Mouse (Mus musculus): ENCODE data around the gene Gpatch3. TPM values are rescaled to one million over a fixed set of nuclear protein-coding genes. Genes with fewer than 3 reads are reported as not detected.
A peak's percentile ranks its signal among the peaks of the same experiment; 100 is the strongest.

Gpatch3 gene
- total RNA-seq, 4 experiments from 2014 or later, result 7.5 to 9.8 (median 8.8) TPM

DNA sequence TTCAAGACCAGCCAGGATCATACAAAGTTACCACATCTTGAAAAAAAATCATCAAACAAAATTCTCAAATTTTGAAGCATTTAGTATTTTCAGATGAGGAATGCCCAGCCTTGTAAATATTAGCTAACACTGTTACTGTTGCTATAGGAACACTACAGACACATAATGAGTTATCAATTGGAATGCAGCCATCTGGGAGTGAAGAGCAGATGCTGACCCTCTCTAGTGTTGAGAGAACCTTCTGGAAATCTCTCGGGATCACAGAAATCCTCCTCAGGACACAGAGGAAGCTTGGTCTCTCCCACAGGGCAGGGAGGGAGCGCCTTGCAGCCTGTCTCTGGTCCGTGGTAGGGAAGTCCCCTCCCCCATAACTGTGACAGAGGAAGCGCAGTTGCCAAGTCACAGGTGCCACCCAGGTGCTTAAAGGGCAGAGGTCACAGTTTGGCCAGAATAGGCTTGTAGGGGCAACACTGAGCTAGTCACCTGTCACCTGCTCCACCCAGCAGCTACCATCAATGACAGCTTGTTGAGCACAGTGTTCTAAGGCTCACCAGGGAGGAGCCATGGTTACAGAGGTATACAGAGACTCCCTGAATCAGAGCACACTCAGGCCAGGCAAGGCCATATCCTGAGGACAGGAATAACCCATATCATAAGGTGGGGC, 45.1 kb downstream of the Gpatch3 start:
- no peak for DNase-seq (ENCODE audit: low spot score in 2 of 2)

DNA sequence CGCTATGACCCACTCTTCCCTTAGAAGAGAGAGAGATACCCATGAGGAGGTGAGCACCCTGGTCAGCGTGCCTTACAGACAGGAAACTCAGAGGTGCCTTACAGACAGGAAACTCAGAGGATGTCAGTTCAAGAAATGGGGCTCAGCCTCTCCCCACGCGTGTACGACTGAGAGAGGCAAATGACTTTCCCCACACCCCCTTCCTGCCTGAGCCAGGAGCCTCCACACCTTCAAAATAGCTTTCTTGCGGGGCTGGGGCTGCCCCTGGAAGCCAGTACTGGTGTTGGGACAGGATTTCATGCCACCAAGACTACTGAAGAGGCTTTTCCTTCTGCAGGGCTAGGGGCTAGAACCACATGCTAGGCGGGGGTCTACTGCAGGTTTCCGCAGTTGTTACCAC, 46.1 kb downstream of the Gpatch3 start:
- no peak for DNase-seq (ENCODE audit: low spot score in 2 of 2)

DNA sequence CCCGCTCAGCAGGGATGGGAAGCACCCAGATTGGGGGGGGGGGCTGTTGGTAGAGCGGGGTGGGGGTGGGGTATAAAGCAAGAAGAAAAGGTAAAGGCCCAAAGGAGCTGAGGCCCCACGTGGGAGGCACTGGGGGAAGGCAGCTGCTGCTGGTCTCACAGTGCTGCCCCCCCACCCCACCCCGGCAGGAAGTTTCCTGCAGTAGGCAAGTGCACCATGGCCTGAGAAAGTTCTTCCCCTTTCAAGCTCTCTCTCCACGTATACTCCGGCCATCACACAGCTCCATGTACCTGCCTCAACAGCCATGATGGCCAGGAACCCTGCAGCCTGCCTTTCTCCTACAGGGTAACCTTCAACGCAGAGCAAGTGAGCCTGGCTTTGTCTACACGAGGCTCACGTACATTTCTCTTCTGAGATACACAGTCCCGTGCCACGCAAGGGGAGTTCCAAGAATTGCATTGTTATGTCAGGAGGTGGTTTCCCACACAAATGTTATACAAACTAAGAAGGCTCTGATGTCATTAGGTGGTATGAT, 47.7 kb downstream of the Gpatch3 start:
- DNase-seq (ENCODE audit: low spot score in 2 of 2), result no peak

DNA sequence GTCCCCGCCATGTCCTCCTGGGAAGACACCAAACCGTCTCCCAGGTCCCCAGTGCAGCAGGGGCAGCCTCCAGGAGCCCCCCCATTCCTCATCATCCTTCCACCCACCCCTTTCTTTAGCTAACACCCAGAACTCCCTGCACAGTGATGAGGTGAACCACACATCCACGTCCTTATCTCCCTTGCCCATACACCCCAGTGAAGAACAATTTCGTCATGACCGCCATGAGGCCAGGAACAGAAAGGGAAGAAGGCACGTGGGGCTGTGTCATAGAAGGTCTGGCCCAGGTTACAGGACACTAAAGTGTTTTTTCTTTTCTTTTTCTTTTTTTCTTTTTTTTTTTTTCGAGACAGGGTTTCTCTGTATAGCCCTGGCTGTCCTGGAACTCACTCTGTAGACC, 50.3 kb downstream of the Gpatch3 start:
- no peak for DNase-seq (ENCODE audit: low spot score in 2 of 2)

DNA sequence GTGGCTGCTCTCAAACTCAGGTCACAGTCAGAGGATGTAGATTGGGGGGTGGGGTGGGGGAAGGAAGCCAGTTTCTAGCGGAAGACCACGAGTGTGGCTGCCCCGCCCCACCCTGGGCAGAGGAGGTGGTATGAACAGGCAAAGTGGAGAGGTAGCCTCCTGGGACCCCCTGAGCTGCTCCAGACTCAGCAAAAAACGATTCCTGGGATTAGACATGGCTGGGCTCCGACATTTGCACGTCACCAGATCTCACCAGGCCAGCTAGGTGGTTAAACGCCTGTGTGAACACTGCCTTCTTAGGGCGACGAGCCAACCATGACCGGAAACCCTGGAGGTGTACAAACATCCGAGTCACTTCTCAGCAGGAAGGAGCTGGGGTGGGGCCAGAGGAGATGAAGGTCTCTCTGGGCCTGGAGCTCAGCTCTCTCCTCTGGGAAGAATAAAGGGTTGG, 51.1 kb downstream of the Gpatch3 start:
- no peak for DNase-seq (ENCODE audit: low spot score in 2 of 2)

DNA sequence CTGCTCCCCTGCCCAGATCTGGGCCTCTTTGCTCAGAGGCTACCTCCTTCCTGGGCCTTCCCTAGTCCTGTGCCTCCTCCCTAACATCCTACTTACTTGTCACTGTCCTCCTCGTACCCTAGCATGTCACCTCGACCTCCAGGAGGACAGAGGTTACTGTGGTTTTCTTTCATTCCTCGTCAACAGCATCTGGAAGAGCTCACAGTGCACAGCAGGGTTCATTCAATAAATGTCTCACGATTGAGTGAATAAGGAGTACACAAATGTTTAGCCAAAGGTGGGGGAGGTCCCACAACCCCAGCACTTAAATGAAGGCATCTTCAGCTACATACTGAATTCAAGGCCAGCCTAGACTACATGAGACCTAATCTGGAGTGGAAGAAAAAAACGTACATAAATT, 51.7 kb downstream of the Gpatch3 start:
- DNase-seq (ENCODE audit: low spot score in 2 of 2), result no peak

DNA sequence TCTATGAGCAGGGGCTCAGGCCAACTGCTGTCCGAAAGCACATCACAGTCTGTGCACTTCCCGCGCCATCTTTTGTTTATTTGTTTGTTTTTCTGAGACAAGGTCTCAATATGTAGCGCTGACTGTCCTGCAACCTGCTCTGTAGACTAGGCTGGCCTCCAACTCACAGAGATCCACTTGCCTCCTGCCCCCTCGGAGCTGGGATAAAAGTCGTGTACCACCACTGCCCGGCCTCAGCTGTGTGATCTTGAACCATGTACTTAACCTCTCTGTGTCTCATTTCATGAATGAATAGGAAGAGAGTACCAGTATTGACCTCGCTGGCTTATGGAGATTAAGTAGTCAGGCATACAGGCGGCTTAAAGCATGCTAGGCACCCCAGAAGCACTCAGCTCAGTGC, 52.1 kb downstream of the Gpatch3 start:
- DNase-seq (ENCODE audit: low spot score in 2 of 2), result no peak

DNA sequence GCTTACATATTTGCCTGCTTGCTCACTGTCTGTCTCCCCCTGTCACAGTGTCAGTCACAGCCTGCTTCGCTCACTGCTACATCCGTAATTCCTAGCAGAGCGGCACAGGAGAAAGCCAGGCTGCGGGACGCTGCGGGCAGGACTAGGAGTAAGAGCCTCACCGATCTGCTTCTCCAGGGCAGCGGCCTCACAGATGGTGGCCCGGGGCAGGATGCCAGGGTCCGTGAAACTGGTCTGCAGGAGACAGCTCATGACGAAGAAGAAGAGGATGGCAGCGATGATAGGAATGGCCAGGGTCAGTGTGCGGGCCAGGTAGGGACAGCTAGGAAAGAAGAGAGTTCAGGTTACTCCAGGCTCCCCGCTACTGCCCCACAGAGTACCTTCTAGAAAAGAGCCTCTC, 52.5 kb downstream of the Gpatch3 start:
- DNase-seq (ENCODE audit: low spot score in 2 of 2), result no peak

DNA sequence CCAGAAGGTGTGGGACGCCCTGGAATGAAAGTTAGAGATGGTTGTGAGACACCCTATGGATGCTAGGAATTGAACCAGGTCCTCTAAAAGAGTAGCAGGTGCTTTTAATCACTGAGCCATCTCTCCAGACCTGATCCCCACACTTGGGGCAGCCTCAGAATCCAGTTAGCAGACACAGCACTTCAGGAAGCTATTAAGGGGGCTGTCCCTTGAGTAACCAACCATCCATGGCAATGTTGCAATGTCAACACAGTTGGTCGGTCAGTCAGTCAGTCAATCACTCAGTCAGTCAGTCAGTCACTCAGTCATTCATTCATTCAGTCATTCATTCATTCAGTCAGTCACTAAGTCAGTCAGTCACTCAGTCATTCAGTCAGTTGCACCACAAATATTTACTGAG, 54.0 kb downstream of the Gpatch3 start:
- no peak for DNase-seq (ENCODE audit: low spot score in 2 of 2)

DNA sequence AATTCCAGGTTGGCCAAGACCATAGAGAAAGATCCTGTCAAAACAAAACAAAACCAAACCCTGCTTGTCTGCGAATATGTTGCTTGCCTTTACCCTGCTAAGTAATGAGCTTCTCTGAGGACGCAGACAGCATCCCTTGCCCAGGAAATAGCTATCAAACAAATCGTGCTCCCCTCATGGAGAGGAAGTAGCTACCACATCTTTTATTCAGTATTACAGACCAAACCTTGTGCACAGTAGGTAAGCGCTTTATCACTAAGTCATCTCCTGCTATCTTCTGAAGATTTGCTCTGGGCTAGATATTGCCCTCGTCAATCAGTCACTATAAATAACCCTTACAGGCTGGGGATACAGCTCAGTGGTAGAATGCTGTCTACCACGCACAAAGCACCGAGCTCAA, 54.6 kb downstream of the Gpatch3 start:
- no peak for DNase-seq (ENCODE audit: low spot score in 2 of 2)

DNA sequence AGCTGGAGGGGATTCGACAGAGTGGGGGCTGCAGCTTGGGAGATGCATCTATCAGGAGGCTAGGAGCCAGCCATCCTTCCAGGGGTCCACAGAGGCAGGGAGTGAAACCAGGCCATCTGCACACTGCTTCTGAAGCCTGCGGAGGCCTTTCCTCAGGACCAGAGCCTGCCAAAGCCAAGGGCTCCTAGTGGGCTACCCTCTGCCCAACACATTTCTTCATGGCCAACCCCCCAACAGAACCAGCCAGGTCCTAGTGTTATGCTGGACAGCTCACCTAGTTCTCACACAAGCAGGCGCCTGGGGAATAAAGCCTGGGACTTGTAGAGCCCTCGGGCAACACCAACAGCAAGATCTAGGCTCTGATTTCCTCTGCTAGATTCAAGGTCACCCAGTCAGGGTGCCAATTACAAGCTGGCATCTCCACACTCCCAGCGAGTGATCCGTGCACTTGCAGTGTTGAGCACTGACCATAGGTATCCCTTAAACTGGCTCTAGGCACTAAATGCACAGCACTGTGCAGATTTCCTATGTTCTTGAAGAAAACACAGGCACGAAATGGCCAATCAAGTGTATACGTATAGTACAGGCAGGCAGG, 55.9 kb downstream of the Gpatch3 start:
- DNase-seq (ENCODE audit: low spot score in 2 of 2), result no peak

DNA sequence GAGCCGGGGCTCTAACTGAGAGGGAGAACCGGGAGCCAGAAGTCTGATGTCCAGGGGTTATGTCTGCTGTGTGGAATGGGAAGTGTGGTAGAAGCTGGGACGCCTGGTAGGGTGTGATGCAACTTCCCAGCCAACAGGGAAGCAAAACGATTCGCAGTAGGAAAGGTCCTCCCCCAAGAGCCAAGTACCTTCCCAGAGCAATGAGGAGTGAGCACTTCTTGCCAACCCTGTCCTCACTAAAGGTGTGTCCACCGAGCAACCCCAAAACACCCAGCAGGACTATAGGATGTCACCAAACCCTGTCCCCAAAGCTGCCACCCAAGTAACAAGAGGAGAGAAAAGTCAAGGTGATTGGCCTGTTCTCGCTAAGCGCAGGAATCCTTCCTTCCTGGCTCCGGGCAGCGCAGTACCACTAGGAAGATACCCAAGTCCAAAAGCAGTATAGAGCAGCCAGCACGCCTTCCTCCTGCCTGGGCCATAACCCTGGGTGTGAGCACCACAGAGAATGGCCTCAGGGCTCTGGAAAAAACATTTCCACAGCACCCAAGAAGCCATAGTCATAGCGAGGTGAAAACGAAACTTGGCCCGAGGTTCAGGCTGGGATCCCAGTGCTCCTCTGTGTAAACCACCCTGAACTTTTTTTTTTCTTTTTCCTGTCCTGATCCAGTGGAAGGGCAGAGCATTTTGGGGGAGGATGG, 56.7 kb downstream of the Gpatch3 start:
- DNase-seq (ENCODE audit: low spot score in 2 of 2), result no peak

DNA sequence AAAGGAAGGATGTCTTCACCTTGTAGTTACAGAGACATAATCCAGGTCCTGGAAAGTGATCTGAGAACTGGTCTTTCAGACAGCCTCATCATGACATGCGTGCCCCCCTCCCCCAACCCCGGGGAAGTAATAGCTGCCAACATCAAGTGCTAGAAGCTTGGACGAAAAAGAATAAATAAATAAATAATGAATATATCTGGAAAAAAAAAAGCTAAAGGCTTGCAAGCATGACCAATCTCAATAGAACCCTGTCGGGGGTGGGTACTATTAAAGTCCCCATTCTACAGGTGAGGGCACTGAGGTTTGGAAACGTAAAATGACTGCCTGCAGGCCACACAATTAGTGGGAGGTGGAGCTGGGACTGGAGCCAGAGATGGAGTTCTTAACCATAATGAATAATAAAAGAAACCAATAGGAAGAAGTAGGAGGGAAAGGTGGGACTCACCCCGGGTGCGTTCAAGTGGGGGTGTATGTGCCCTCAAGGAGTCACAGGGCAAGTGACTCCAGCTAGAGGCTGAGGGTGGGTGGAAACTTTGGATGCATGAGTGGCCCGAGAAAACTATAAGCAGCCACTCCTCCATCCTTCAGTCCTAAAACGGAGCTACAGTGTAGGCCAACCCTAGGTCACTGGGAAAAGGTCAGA, 57.3 kb downstream of the Gpatch3 start:
- DNase-seq (ENCODE audit: low spot score in 2 of 2), result no peak

DNA sequence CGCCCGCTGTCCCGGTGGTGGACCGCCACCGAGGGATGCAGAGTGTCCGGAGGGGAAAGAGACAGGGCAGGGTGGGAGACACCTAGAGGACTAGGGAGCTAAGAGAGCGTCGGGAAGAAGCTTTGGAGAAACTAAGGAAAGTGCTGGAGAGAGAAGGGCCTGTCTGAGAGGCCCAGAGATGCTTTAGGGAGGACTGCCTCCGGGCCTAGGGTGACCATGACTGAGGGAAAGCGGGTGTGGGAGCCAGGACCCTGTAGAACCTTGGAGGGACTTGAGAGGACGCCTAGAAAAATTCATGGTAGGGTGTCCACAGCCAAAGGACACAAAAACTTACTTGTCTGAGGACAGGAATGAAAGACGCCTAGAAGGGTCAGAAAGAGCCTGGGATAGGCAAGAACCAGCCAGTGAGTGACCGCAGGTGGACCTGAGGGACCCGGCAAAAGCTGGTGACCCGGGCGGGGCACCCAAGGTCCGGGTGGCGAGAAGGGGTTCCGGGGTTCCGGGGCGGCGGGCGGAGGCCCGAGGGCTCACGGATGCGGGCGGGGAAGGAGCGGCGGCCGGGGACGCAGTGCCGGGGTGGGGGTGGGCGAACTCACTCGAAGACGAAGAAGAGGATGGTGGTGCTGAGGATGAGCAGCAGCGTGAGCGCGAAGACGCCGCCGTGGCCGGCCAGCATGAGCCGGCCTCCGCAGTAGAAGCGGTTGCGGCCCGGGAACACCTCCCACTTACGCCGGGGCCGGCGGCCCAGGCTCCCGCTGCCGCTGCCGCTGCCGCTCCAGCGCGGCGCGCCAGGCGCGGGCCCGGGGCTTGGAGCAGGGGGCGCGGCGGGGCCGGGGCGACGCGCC, 58.2 kb downstream of the Gpatch3 start:
- DNase-seq (ENCODE audit: low spot score in 2 of 2), result no peak

DNA sequence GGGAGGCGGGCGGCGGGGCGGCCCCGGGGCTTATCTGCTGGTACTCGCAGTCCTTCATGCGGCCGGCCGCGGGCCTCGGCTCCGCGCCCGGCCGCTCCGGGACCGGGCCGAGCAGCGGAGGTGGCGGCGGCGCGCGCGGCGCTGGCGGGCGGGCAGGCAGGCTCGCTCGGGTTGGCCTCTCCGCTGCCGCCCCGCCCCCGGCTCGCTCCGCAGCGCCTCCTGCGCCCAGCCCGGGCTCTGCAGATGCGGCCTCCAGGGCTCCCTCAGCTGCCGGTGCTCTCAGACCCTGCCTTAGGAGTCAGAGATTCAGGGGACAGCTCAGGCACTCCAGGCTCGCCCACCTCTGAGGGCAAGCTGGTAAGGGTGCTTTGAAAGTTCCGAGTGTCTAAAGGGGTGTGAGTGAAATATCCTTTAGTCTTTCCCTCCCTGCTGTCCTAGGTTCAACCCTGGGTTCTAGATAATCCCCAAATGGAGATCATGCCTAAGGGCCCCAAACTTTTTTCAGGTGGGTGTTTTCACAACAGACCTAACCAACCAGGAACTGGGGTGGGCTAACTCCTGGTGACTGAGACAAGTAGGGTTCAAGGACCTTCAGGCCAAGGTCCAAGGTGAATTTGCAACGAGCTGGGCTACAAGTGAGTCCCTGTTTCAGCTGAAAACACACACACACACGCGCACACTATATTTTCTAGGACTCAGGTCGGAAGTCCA, 58.9 kb downstream of the Gpatch3 start:
- peak; percentile 54 to 79 for DNase-seq (ENCODE audit: low spot score in 2 of 2)

Small RNA genes lying within 50 kb of the gene (microRNA-seq; reads per million reads assigned to microRNA genes)
- 0 reads per million in 2 experiments for gene Gm23158

Other genes starting within 250 kb of the Gpatch3 start
- 10 to 100 TPM; 65.1 to 85.8 (median 72.2) TPM for gene Wdtc1, start 221.3 kb upstream of the Gpatch3 start, total RNA-seq (2022)
- gene Slc9a1, start 205.0 kb upstream of the Gpatch3 start, total RNA-seq (2022), result 10 to 100 TPM; 62.2 to 66.1 (median 65.1) TPM
- gene Tent5b, start 94.6 kb upstream of the Gpatch3 start, total RNA-seq (2022), result under 1 TPM in 2 of 4 experiments, not detected in 2; 0.14 to 0.31 TPM
- gene Trnp1, start 76.2 kb upstream of the Gpatch3 start, total RNA-seq (2022), result 100 to 1,000 TPM; 159 to 177 (median 165) TPM
- 1 to 10 TPM in 2 of 4 experiments, under 1 TPM in 2; 0.45 to 2.0 (median 1.2) TPM for gene Kdf1, start 55.8 kb upstream of the Gpatch3 start, total RNA-seq (2022)
- gene Nudc, start 28.7 kb upstream of the Gpatch3 start, total RNA-seq (2022), result 100 to 1,000 TPM; 120 to 138 (median 128) TPM
- gene Nr0b2, start 21.4 kb upstream of the Gpatch3 start, total RNA-seq (2022), result not detected
- 10 to 100 TPM in 2 of 4 experiments, 1 to 10 TPM in 2; 9.3 to 11.8 (median 10.3) TPM for gene Gpn2, start 9.6 kb downstream of the Gpatch3 start, total RNA-seq (2022)
- 1 to 10 TPM; 1.4 to 3.1 (median 2.1) TPM for gene Sfn, start 27.4 kb downstream of the Gpatch3 start, total RNA-seq (2022)
- 10 to 100 TPM; 30.7 to 44.0 (median 42.9) TPM for gene Zdhhc18, start 75.4 kb downstream of the Gpatch3 start, total RNA-seq (2022)
- 10 to 100 TPM in 2 of 4 experiments, 1 to 10 TPM in 2; 9.4 to 13.0 (median 11.3) TPM for gene Pigv, start 97.9 kb downstream of the Gpatch3 start, total RNA-seq (2022)
- gene Arid1a, start 182.0 kb downstream of the Gpatch3 start, total RNA-seq (2022), result 10 to 100 TPM; 81.3 to 88.3 (median 83.1) TPM

Data from layer of hippocampus, adult 8-10 months (tissue).